19 mouse cellular contexts compared by ENCODE assay signal in the genomic region with DNA sequence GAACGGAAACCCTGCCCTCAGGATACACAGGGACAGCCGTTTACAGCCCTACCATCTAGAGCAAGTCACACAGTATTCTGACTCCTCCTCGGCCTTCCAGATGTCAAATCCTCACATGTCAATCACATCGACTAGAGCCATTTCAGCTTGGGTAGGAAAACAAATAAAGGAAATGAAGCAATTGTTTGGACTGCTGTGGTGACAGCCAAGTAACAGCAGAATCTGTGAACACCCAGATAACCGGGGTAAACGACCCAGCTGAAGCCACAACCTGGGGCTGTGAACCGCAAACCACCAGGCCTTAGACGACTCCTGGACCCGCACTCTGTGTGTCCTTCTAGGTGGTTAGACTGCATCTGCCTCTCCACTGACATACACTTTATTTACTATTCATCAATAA.
"Had no signal": no experiment of that assay in that cellular context is flagged by ENCODE, and none has a peak within 500 bp of the region (broad histone marks: within the 10 kb centered on the region; RNA-seq: fewer than 3 reads in every experiment).

No protein-coding gene starts in this region.

- H3K9ac ChIP-seq: lung, embryonic 14.5 days; midbrain, embryonic 12.5 days; neural tube, embryonic 13.5 days; neural tube, embryonic 15.5 days had no signal

- H3K27me3 ChIP-seq: midbrain, embryonic 12.5 days; neural tube, embryonic 13.5 days; neural tube, embryonic 15.5 days had no signal

- H3K9me3 ChIP-seq: midbrain, embryonic 10.5 days; midbrain, embryonic 12.5 days; neural tube, embryonic 13.5 days; neural tube, embryonic 15.5 days had no signal

- H3K27ac ChIP-seq: midbrain, embryonic 10.5 days; midbrain, embryonic 12.5 days; neural tube, embryonic 13.5 days; neural tube, embryonic 15.5 days had no signal

- H3K36me3 ChIP-seq: midbrain, embryonic 10.5 days; midbrain, embryonic 12.5 days; neural tube, embryonic 13.5 days; neural tube, embryonic 15.5 days had no signal

- H3K4me1 ChIP-seq: midbrain, embryonic 10.5 days; midbrain, embryonic 12.5 days; neural tube, embryonic 13.5 days; neural tube, embryonic 15.5 days had no signal

- H3K4me3 ChIP-seq: midbrain, embryonic 10.5 days; midbrain, embryonic 12.5 days; myocyte; neural tube, embryonic 13.5 days; neural tube, embryonic 15.5 days had no signal

- ATAC-seq: midbrain, embryonic 16.5 days had no signal

- H3K4me2 ChIP-seq: lung, embryonic 14.5 days; midbrain, embryonic 12.5 days; neural tube, embryonic 13.5 days; neural tube, embryonic 15.5 days had no signal

- DNase-seq: lung, adult 18-20 months; lung, embryonic 14.5 days; lung, postnatal 10 days; lung, postnatal 4 days; midbrain, embryonic 14.5 days; retina, postnatal 1 day; right cerebral cortex, adult 18-20 months; right cerebral cortex, postnatal 25 days; right cerebral cortex, postnatal 4 days; spleen, adult 18-20 months; thymus, adult 18-20 months; thymus, postnatal 14 days; thymus, postnatal 36 days had no signal
